Mouse (Mus musculus) cerebellum, adult 11 months (tissue): Measurements from ENCODE around the gene Mad1l1.

Experiments used
- DNase-seq: peaks from one replicate; pipeline ENCODE4 v3.0.0; 2022

Mad1l1 gene

GRCm38 (mm10) chr5:139985073-139985746 lies 336.1 kb downstream of the Mad1l1 start:
- DNase-seq: no peak

GRCm38 (mm10) chr5:139981976-139982375 lies 339.4 kb downstream of the Mad1l1 start:
- DNase-seq: no peak

- DNase-seq: no peak
Measured at GRCm38 (mm10) chr5:139979371-139979770, 342.0 kb downstream of the Mad1l1 start.

- no peak for DNase-seq
Measured at GRCm38 (mm10) chr5:139978525-139979276, 342.7 kb downstream of the Mad1l1 start.

GRCm38 (mm10) chr5:139977476-139977875 lies 343.9 kb downstream of the Mad1l1 start:
- DNase-seq: no peak

- DNase-seq: no peak
Measured at GRCm38 (mm10) chr5:139976584-139976983, 344.8 kb downstream of the Mad1l1 start.

GRCm38 (mm10) chr5:139970186-139970631 lies 351.1 kb downstream of the Mad1l1 start:
- no peak for DNase-seq

- DNase-seq: no peak
Measured at GRCm38 (mm10) chr5:139969151-139969948, 352.0 kb downstream of the Mad1l1 start.

- DNase-seq: no peak
Measured at GRCm38 (mm10) chr5:139965596-139965995, 355.8 kb downstream of the Mad1l1 start.

GRCm38 (mm10) chr5:139964391-139964790 lies 357.0 kb downstream of the Mad1l1 start:
- no peak for DNase-seq

GRCm38 (mm10) chr5:139959741-139960140 lies 361.6 kb downstream of the Mad1l1 start:
- no peak for DNase-seq
